Mouse (Mus musculus): Measurements from ENCODE around the gene Exoc1. TPM values are rescaled to one million over a fixed set of nuclear protein-coding genes. Genes with fewer than 3 reads are reported as not detected.

Exoc1 gene
- 10 to 100 TPM; 55.1 to 61.6 TPM for total RNA-seq (2023)

GRCm38 (mm10) chr5:76529040-76529703 lies at the start of gene Exoc1:
Exoc1 (plus strand) TSS chr5:76529311.

GRCm38 (mm10) chr5:76483811-76484210 lies 45.3 kb upstream of the Exoc1 start, which contains the start of gene Gm7271:
Gm7271 (plus strand) TSS chr5:76484040.

GRCm38 (mm10) chr5:76588551-76589283 lies 59.6 kb downstream of the Exoc1 start, which contains the start of gene Cep135:
Cep135 (plus strand) TSS chr5:76588698.

Other genes starting within 250 kb of the Exoc1 start
- 10 to 100 TPM in 1 of 2 experiments, 1 to 10 TPM in 1; 7.5 to 11.2 TPM for gene Clock, start 224.5 kb upstream of the Exoc1 start, total RNA-seq (2023)
- not detected for gene Pdcl2, start 198.2 kb upstream of the Exoc1 start, total RNA-seq (2023)
- not detected for gene Nmu, start 165.5 kb upstream of the Exoc1 start, total RNA-seq (2023)
- gene Gm7271, start 45.3 kb upstream of the Exoc1 start, total RNA-seq (2023), result not detected
- 10 to 100 TPM; 10.6 to 12.1 TPM for gene Cep135, start 59.4 kb downstream of the Exoc1 start, total RNA-seq (2023)
- gene C530008M17Rik, start 127.2 kb downstream of the Exoc1 start, total RNA-seq (2023), result 1 to 10 TPM; 1.8 to 4.1 TPM

Measured in neutrophil, adult 59 days (primary cell).